Mouse (Mus musculus) embryonic stem cell, embryonic (primary cell): Measurements from ENCODE around the gene Sft2d2.

ENCODE experiments used
- CTCF ChIA-PET, 4 experiments: fragments of 300-600 bp in 2 of 4; fragments of 350-600 bp in 2 of 4; sonication (Branson Sonifier 250); formaldehyde crosslinking; loops; one replicate each; lab custom pipeline; 2022; ENCODE audit warnings: inconsistent platforms in 2 of 4; lab: Charles Lee
- POLR2A ChIA-PET, 4 experiments: fragments of 300-600 bp in 2 of 4; fragments of 350-600 bp in 2 of 4; sonication (Branson Sonifier 250); formaldehyde crosslinking; loops; one replicate each; lab custom pipeline; 2022; ENCODE audit warnings: antibody characterized with exemption in 4 of 4, inconsistent platforms in 1 of 4; lab: Charles Lee

Gene Sft2d2

GRCm38 (mm10) chr1:165170157-165170556 lies 24.1 kb downstream of the Sft2d2 start:
- ChIA-PET CTCF (no interaction called here), POLR2A (no interaction called here)

GRCm38 (mm10) chr1:165169462-165169861 lies 24.8 kb downstream of the Sft2d2 start:
- ChIA-PET CTCF (no interaction called here), POLR2A (no interaction called here)

DNA sequence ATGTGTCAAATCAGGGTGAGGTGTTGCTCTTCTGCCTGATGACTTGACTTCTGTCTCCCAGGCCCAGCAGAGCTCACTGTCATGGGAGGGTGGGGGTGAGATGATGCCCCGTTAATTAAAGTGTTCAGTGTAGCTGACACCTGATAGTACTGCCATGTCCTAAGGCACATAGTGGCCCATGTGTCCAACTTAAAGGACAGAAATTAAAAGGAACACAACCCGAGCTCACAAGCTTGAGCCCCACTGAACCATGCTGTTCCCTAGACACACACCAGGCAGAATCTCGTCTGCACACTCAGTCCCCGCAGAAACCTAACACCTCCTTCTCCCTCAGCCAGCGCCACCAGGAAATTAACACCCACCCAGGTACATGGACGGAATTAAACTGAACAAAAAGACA lies 29.3 kb downstream of the Sft2d2 start:
- POLR2A ChIA-PET = no interaction called here

DNA sequence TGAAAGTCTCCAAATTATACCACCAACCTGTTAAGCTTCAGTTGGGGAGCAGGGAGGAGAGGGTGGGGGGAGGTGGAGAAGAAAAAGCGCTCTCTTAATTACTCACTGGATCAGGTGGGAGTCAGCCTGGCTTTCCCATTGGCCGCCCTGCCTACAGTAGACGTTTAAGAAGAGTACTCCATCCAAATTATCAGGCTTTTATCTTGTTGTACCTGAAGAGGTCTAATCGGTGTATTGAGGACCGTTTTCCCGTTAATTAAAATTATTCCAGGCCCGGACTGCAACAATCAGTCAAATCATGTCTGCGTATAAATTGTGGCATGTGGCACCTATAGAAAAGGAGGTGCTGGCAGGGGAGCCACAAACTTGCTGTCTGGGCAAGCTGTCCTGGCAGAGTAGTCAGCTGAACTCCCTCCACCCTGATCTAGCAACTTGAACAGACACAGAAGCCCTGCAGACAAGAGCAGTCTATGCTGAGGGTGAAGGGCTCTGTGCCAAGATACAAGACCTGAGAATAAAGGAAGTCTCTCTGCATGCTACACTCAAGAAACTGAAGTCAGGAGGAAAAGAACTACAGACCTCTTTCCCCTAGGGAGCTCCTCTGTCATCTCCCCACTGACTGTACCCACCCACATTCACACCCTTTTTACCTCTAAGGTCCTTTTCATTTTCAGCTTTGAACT lies 33.4 kb downstream of the Sft2d2 start, which contains the start of gene Tbx19:
Tbx19 (minus strand) TSS at position 51 of the 683 bp plus-strand sequence.
- ChIA-PET CTCF (no interaction called here), POLR2A (no interaction called here)

More for the DNA sequence above, 29.3 kb downstream of the Sft2d2 start:
- CTCF ChIA-PET = no interaction called here

DNA sequence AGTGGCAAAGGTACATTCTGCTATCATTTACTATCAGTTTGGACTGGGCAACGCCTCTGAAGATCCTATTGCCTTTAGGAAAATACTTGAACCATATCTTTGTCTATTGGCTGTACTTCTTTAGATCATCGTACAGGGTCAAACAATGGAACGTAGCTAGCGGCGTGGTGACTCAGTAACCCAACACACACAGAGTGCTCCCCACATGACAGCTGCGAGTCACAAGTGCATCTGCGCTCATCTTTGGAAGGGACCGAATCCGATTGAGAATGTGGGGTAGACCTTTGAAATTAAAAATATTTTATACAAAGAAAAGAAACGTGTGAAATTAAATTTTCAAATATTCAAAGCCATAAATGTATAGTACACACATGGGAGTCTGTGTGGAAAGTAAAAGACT lies 35.4 kb downstream of the Sft2d2 start:
- CTCF ChIA-PET = interaction anchor here in 2 of 4 experiments (0.6 to 1.3 kb wide), 2 partner anchors 26 to 36 kb away, joined by 3 read pairs; no protein-coding TSS in a partner anchor
- POLR2A ChIA-PET = interaction anchor here in 1 of 4 experiments (0.9 kb wide), 2 partner anchors 23 to 26 kb away, joined by 3 read pairs; no protein-coding TSS in a partner anchor

GRCm38 (mm10) chr1:165154162-165154561 lies 40.1 kb downstream of the Sft2d2 start:
- CTCF ChIA-PET = interaction anchor here in 1 of 4 experiments (0.6 kb wide), 1 partner anchor 256 kb away, joined by 3 read pairs; no protein-coding TSS in a partner anchor

DNA sequence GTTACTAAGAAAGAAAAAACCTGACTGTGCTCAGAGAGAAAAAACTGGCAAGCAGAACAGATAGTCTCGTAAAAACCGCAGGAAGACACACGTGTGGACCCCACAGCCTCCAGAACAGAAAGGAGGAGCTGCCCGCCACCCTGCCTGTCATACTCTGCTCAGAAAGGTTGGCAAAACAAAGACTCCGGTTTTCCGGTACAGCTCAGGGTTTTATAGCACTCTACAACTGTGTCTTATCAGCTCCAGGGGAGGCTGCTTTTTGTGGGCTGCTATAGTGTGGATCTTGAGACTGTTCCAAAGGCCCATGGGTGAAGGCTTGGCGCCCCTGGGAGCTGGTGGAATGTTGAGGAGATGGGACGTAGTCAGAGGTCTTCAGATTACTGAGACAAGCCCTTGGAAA lies 43.0 kb downstream of the Sft2d2 start:
- CTCF ChIA-PET = interaction anchor here in 2 of 4 experiments (1.1 to 1.6 kb wide), 2 partner anchors 19 to 836 kb away, joined by 3 to 5 read pairs; no protein-coding TSS in a partner anchor
- POLR2A ChIA-PET = interaction anchor here in 2 of 4 experiments (0.6 to 1.7 kb wide), 6 partner anchors 15 to 829 kb away, joined by 3 to 7 read pairs (median 3); no protein-coding TSS in a partner anchor

More at GRCm38 (mm10) chr1:165154162-165154561, 40.1 kb downstream of the Sft2d2 start:
- POLR2A ChIA-PET = no interaction called here

GRCm38 (mm10) chr1:165142343-165142916 lies 51.8 kb downstream of the Sft2d2 start:
- ChIA-PET POLR2A (interaction anchor here in 1 of 4 experiments (0.6 kb wide), 1 partner anchor 113 kb away, joined by 3 read pairs; no protein-coding TSS in a partner anchor), CTCF (interaction anchor here in 1 of 4 experiments (1.3 kb wide), 1 partner anchor 9 kb away, joined by 4 read pairs; no protein-coding TSS in a partner anchor)

DNA sequence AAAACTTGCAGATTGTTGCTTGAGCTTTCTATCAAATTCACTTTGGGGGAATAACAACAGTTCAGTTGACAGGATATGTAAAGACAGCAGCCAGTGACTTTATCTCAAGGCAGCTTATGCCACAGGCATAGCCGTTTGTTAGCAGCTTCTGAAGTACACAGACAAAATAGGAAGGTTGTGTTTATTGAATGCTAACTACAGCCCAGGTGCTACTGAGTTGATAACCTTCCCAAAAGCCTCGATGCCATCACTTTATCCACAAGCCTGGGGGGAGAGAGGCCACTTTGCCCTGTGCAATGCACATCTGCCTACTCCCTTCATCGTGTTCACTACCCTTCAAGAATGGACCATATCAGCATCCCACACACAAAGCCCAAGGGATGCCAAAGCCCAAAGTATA lies 54.0 kb downstream of the Sft2d2 start:
- ChIA-PET CTCF (no interaction called here), POLR2A (interaction anchor here in 1 of 4 experiments (0.6 kb wide), 1 partner anchor 837 kb away, joined by 3 read pairs; no protein-coding TSS in a partner anchor)

- CTCF ChIA-PET = interaction anchor here in 2 of 4 experiments (0.7 to 1.0 kb wide), 2 partner anchors 236 to 617 kb away, joined by 3 to 7 read pairs; no protein-coding TSS in a partner anchor
- POLR2A ChIA-PET = no interaction called here
These were observed 60.4 kb downstream of the Sft2d2 start for GRCm38 (mm10) chr1:165133858-165134257.

GRCm38 (mm10) chr1:165133279-165133678 lies 61.0 kb downstream of the Sft2d2 start:
- ChIA-PET POLR2A (interaction anchor here in 1 of 4 experiments (1.2 to 2.3 kb wide), 2 partner anchors 18 to 813 kb away, joined by 5 to 7 read pairs; no protein-coding TSS in a partner anchor), CTCF (interaction anchor here in 3 of 4 experiments (0.7 to 1.4 kb wide), 5 partner anchors 9 to 616 kb away, joined by 3 to 7 read pairs (median 4); no protein-coding TSS in a partner anchor)

GRCm38 (mm10) chr1:165132187-165132877 lies 61.9 kb downstream of the Sft2d2 start:
- POLR2A ChIA-PET = interaction anchor here in 3 of 4 experiments (0.6 to 2.3 kb wide), 21 partner anchors 9 to 1360 kb away, joined by 3 to 7 read pairs (median 3); partner anchors contain the start of genes Atp1b1 (in 1 of the 3), Sft2d2 (in 1 of the 3) and Tiprl (in 1 of the 3)
- CTCF ChIA-PET = interaction anchor here (0.6 to 1.8 kb wide), 42 partner anchors 8 to 1280 kb away, joined by 3 to 11 read pairs (median 4); partner anchors contain the start of genes Atp1b1 (in 1 of the 4) and Sft2d2 (in 1 of the 4)

DNA sequence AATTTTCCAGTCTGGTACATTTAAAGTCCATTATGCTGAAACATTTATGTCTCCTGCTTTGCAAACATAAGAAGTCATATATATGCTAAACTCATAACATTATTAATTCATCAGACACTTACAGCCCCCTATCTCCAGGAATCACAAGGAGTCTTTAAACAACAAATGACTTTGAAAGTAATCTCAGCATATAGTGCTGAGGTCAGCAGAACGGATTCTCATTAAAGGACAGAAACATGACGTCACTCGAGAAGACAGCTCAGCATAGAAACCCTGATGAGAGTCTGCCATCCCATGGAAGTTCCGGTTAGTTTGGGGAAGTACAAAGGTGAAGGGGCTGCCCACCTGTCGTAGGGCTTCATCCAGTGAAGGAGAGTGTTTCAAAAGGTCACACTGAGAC lies 64.7 kb downstream of the Sft2d2 start:
- CTCF ChIA-PET = interaction anchor here in 2 of 4 experiments (1.5 to 3.7 kb wide), 2 partner anchors 9 to 10 kb away, joined by 6 to 21 read pairs; no protein-coding TSS in a partner anchor
- POLR2A ChIA-PET = interaction anchor here in 1 of 4 experiments (0.6 kb wide), 1 partner anchor 22 kb away, joined by 4 read pairs; no protein-coding TSS in a partner anchor
